1 mouse cellular context compared by ENCODE assay signal in the genomic region with DNA sequence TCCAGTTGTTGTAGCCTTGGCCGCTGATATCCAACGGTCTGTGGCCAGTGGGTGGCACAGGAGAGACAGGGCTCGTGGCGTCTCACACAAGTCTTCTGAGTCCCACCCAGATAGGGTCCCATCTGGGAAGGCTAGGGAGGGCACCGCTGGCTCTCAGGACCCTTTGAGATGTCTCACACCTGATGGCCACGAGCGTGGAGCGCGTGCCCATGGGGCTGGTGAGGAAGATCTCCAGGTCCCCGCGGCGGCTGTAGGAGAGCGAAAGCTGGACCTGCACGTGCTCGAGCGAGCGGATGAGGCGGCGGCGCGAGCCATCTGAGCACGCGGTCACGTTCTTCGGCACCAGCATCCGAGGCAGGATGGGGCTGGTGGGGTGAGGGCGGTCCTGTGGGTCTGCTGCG.
TF ChIP-seq lines count a peak whose summit lies in the region.

No protein-coding gene starts in this region.

TF ChIP-seq in C2C12, 6 proteins besides CTCF, POLR2A, EP300 and RAD21 (continued from another document):
- TF ChIP-seq FOSL1 (IDR thresholded peaks at IDR 0.05; ENCODE audit: insufficient read depth, low read length, poor library complexity, severe bottlenecking): no peak
- TF ChIP-seq MAX (IDR thresholded peaks at IDR 0.05): peak; percentile 93
- TF ChIP-seq USF1 (IDR thresholded peaks at IDR 0.05; ENCODE audit: low read depth): no peak
- TF ChIP-seq MYOD1 (IDR thresholded peaks at IDR 0.05; ENCODE audit: control insufficient read depth, insufficient read length, low read depth): no peak
- TF ChIP-seq MYOG (IDR thresholded peaks at IDR 0.05; ENCODE audit: control insufficient read depth, extremely low read depth, insufficient read length): no peak
TF ChIP-seq in C2C12: peak in this region for 1.
